ENCODE assay signal across 29 mouse cellular contexts in the genomic region with DNA sequence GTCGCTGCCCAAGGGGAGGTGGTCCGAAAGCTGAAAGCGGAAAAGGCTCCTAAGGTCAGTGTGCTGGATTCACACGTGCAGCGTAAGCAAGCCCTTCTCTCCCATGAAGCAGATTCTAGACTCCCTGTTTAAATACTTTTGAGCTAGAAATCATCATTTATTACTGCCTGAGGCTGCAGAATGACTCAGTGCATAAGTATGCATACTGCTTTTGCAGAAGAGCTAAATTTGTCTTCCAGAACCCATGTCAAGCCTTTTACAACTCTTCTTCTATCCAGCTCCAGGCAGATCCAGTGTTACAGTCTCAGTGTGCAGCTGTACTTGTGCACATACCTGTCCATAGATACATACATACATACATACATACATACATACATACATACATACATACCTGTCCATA. TPM values are rescaled to one million over a fixed set of nuclear protein-coding genes. Genes with fewer than 3 reads are reported as not detected.
A peak's percentile ranks its signal among the peaks of the same experiment; 100 is the strongest.
DNase-seq lines count a peak whose midpoint lies in the region; ATAC-seq and TF ChIP-seq lines count a peak whose summit lies in the region.
"Had no signal": no experiment of that assay in that cellular context is flagged by ENCODE, and none has a peak within 500 bp of the region (broad histone marks: within the 10 kb centered on the region; RNA-seq: fewer than 3 reads in every experiment).

No protein-coding gene starts in this region.

- intact Hi-C loops in heart, postnatal 36 days (cut with DNase I): no loop called here

- H3K27me3 ChIP-seq in kidney, postnatal 0 days (ENCODE audit: insufficient read depth, low read length): no peaks in the 10 kb centered on the region
- H3K27me3 ChIP-seq in kidney, adult 2 months (replicated peaks; ENCODE audit: control insufficient read depth, insufficient read depth, low read length): no peaks in the 10 kb centered on the region
- no peaks in the 10 kb centered on the region for H3K27me3 ChIP-seq in Patski
- H3K27me3 ChIP-seq: embryonic facial prominence, embryonic 13.5 days; forebrain, embryonic 12.5 days; forebrain, embryonic 15.5 days; heart, embryonic 12.5 days; heart, embryonic 15.5 days had no signal

- in situ Hi-C loops in Patski (cut with MboI; ENCODE audit: low pct_unique_long_range_greater_than_20kb): no loop called here

- H3K9me3 ChIP-seq in kidney, postnatal 0 days (replicated peaks; ENCODE audit: low read length): no peaks in the 10 kb centered on the region
- H3K9me3 ChIP-seq: embryonic facial prominence, embryonic 10.5 days; embryonic facial prominence, embryonic 13.5 days; forebrain, embryonic 12.5 days; forebrain, embryonic 15.5 days; heart, embryonic 12.5 days; heart, embryonic 15.5 days had no signal

- no peak for TF ChIP-seq CTCF in kidney, postnatal 0 days (IDR thresholded peaks at IDR 0.05; ENCODE audit: low read depth)
- TF ChIP-seq CTCF in kidney, adult 2 months (conservative IDR thresholded peaks at IDR 0.05; ENCODE audit: insufficient read depth, insufficient read length, low read depth, low read length): no peak
- no peak for TF ChIP-seq CTCF in Patski (IDR thresholded peaks at IDR 0.05)

- no peak for TF ChIP-seq POLR2A in kidney, adult 2 months (IDR thresholded peaks at IDR 0.05; ENCODE audit: low read depth, low read length)

- DNase-seq in kidney, postnatal 0 days (ENCODE audit: low spot score): peak; percentile 5
- no peak for DNase-seq in kidney, adult 2 months
- peak; percentile 66 for DNase-seq in Muller cell, postnatal 12 days (ENCODE audit: inconsistent ontology term)
- DNase-seq in Patski (ENCODE audit: low read depth, low spot score): peak; percentile 79
- DNase-seq in urinary bladder, adult 18-20 months (ENCODE audit: low spot score in 2 of 2): no peak
- DNase-seq in heart, postnatal 36 days: no peak
- DNase-seq: adrenal gland, postnatal 10 days; cerebellum, adult 11-12 months; cerebellum, adult 8-10 months; cerebellum, postnatal 10 days; cerebellum, postnatal 36 days; embryo, embryonic 11 days; gastrocnemius, postnatal 25 days; heart, adult 18-20 months; heart, postnatal 10 days; heart, postnatal 4 days had no signal

- H3K27ac ChIP-seq in kidney, postnatal 0 days: no peak overlapping the region
- H3K27ac ChIP-seq in kidney, adult 2 months (ENCODE audit: insufficient read depth, low read depth, low read length): no peak overlapping the region
- H3K27ac ChIP-seq: embryonic facial prominence, embryonic 10.5 days; embryonic facial prominence, embryonic 13.5 days; forebrain, embryonic 12.5 days; forebrain, embryonic 15.5 days; heart, embryonic 15.5 days; hindbrain, embryonic 14.5 days; hindbrain, postnatal 0 days had no signal

- no peak overlapping the region for H3K4me2 ChIP-seq in kidney, postnatal 0 days (ENCODE audit: low read length)
- H3K4me2 ChIP-seq: embryonic facial prominence, embryonic 13.5 days; forebrain, embryonic 12.5 days; forebrain, embryonic 15.5 days; heart, embryonic 12.5 days; heart, embryonic 15.5 days; hindbrain, embryonic 14.5 days had no signal

- POLR2A ChIA-PET in Patski (lab: Charles Lee): interaction anchor here (1.0 kb wide), 1 partner anchor 35 kb away, joined by 3 read pairs; no protein-coding TSS in a partner anchor

- CTCF ChIA-PET in Patski (lab: Charles Lee): interaction anchor here (0.7 to 1.7 kb wide), 2 partner anchors 10 to 16 kb away, joined by 3 to 7 read pairs; no protein-coding TSS in a partner anchor

- H3K4me3 ChIP-seq in kidney, postnatal 0 days (replicated peaks; ENCODE audit: low read depth, low read length): no peak overlapping the region
- no peak overlapping the region for H3K4me3 ChIP-seq in kidney, adult 2 months (ENCODE audit: insufficient read depth, low read depth, low read length)
- H3K4me3 ChIP-seq: embryonic facial prominence, embryonic 10.5 days; embryonic facial prominence, embryonic 13.5 days; erythroblast, embryonic 14.5 days; forebrain, embryonic 12.5 days; forebrain, embryonic 15.5 days; heart, embryonic 12.5 days; heart, embryonic 15.5 days had no signal

- ATAC-seq in kidney, postnatal 0 days (replicated peaks; ENCODE audit: low FRiP score, low read depth): no peak
- ATAC-seq in Patski: peak; percentile 90
- ATAC-seq: activated CD4-positive, CD25-positive, alpha-beta regulatory T cell, adult 4 months; forebrain, embryonic 15.5 days; hindbrain, postnatal 0 days; inflammation-experienced regulatory T-cells, adult 6 months; intestine, embryonic 16.5 days had no signal

- no peaks in the 10 kb centered on the region for H3K4me1 ChIP-seq in kidney, postnatal 0 days (replicated peaks; ENCODE audit: insufficient read depth, low read length)
- no peaks in the 10 kb centered on the region for H3K4me1 ChIP-seq in kidney, adult 2 months (ENCODE audit: control insufficient read depth, insufficient read depth, low read length)
- H3K4me1 ChIP-seq: embryonic facial prominence, embryonic 10.5 days; embryonic facial prominence, embryonic 13.5 days; forebrain, embryonic 12.5 days; forebrain, embryonic 15.5 days; heart, embryonic 12.5 days had no signal

- H3K9ac ChIP-seq in kidney, postnatal 0 days (ENCODE audit: low read depth, low read length): no peak overlapping the region
- H3K9ac ChIP-seq: embryonic facial prominence, embryonic 13.5 days; forebrain, embryonic 12.5 days; forebrain, embryonic 15.5 days; heart, embryonic 12.5 days; heart, embryonic 15.5 days; hindbrain, embryonic 14.5 days had no signal

- H3K36me3 ChIP-seq in kidney, postnatal 0 days (ENCODE audit: insufficient read depth, low read length): peaks cover 64% of the 10 kb centered on the region
- peaks cover 9% of the 10 kb centered on the region for H3K36me3 ChIP-seq in kidney, adult 2 months (ENCODE audit: control insufficient read depth, insufficient read depth, low read length)

- 90% methylated on average over 5 of the region's 5 CpGs for WGBS in kidney, postnatal 0 days
- WGBS in kidney, adult 2 months: 81% methylated on average over 5 of the region's 5 CpGs

RNA-seq across cellular contexts. Expression of a gene that starts 38.8 kb away (rescaled TPM):
- polyA plus RNA-seq in kidney, postnatal 0 days (2015; fragmentation: Nextera tagmentation; extraction: Ambion mirVana): 101 and 106 TPM in 2 replicates
- polyA plus RNA-seq in kidney, adult 2 months (2012; rRNA removed): 9.7 and 13.0 TPM in 2 replicates
- polyA plus RNA-seq in Patski (2021): 153 TPM
- total RNA-seq in heart, postnatal 36 days (2021): 10 to 100 TPM; 78.7 to 85.3 TPM

RNA-seq across cellular contexts. Expression of a gene that starts 53.0 kb away (rescaled TPM):
- 0.08 and 0.11 TPM in 2 replicates for polyA plus RNA-seq in kidney, postnatal 0 days (2015; fragmentation: Nextera tagmentation; extraction: Ambion mirVana)
- polyA plus RNA-seq in kidney, adult 2 months (2012; rRNA removed): 0.01 TPM in 1 of 2 replicates, not detected in the other
- polyA plus RNA-seq in Patski (2021): not detected
- not detected for total RNA-seq in heart, postnatal 36 days (2021)
- total RNA-seq: gastrocnemius, adult 8-10 months; gastrocnemius, postnatal 25 days; heart, adult 18-20 months; heart, postnatal 10 days; heart, postnatal 4 days had no signal
- polyA plus RNA-seq: activated CD4-positive, CD25-positive, alpha-beta regulatory T cell, adult 4 months; inflammation-experienced regulatory T-cells, adult 6 months had no signal

Comparison
In these comparisons a context has a peak if more than half of its experiments do, and no peak if none do; other contexts are left out.
1. DNase-seq: peak in kidney, postnatal 0 days (single experiment), Muller cell, postnatal 12 days (single experiment) and Patski (single experiment); none in kidney, adult 2 months (single experiment), urinary bladder, adult 18-20 months (0 of 2) and heart, postnatal 36 days (0 of 2).